ENCODE assay signal across 24 mouse cellular contexts in the genomic region with DNA sequence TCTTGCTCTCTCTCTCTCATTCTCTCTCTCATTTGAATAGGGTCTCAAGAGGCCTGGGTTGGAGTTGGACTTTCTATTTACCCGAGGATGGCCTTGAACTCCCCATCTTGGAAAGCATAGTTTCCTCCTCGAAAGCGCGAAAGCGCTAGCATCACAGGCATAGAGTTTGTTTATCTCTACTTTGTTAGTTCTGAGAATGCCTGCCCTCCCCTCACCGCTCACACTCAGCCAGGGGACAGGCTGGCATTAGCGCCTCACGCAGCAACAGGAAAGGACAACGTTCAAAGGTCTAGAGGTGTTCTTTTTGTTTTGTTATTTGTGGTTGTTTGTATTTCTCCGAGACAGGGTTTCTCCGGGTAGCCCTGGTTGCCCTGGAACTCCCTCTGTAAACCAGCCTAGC. TPM values are rescaled to one million over a fixed set of nuclear protein-coding genes. Genes with fewer than 3 reads are reported as not detected.
A peak's percentile ranks its signal among the peaks of the same experiment; 100 is the strongest.
DNase-seq lines count a peak whose midpoint lies in the region; ATAC-seq and TF ChIP-seq lines count a peak whose summit lies in the region.
"Had no signal": no experiment of that assay in that cellular context is flagged by ENCODE, and none has a peak within 500 bp of the region (broad histone marks: within the 10 kb centered on the region; RNA-seq: fewer than 3 reads in every experiment).

No protein-coding gene starts in this region.

- TF ChIP-seq POLR2A in heart, adult 2 months (IDR thresholded peaks at IDR 0.05; ENCODE audit: insufficient read depth, low read depth, low read length): no peak
- no peak for TF ChIP-seq POLR2A in kidney, adult 2 months (IDR thresholded peaks at IDR 0.05; ENCODE audit: low read depth, low read length)
- no peak for TF ChIP-seq POLR2A in lung, adult 2 months (IDR thresholded peaks at IDR 0.05; ENCODE audit: borderline replicate concordance, extremely low read depth, low read depth, low read length)

- ATAC-seq in lung, embryonic 16.5 days (ENCODE audit: low read depth): no peak
- ATAC-seq: forebrain, embryonic 13.5 days; inflammation-experienced regulatory T-cells, adult 6 months had no signal

- peaks cover 46% of the 10 kb centered on the region for H3K36me3 ChIP-seq in heart, adult 2 months (ENCODE audit: control insufficient read depth, insufficient read depth, low read length)
- no peaks in the 10 kb centered on the region; the same call in 1 of the 2 replicates for H3K36me3 ChIP-seq in heart, embryonic 10.5 days
- no peaks in the 10 kb centered on the region for H3K36me3 ChIP-seq in kidney, adult 2 months (ENCODE audit: control insufficient read depth, insufficient read depth, low read length)
- no peaks in the 10 kb centered on the region for H3K36me3 ChIP-seq in lung, embryonic 16.5 days (ENCODE audit: control insufficient read depth, insufficient read depth, low read length)
- H3K36me3 ChIP-seq: G1E; hindbrain, embryonic 12.5 days; kidney, embryonic 15.5 days; limb, embryonic 13.5 days; stomach, embryonic 15.5 days had no signal

- no peaks in the 10 kb centered on the region for H3K9me3 ChIP-seq in heart, embryonic 10.5 days
- no peaks in the 10 kb centered on the region for H3K9me3 ChIP-seq in lung, embryonic 16.5 days (ENCODE audit: control insufficient read depth, low read length)
- H3K9me3 ChIP-seq: forebrain, embryonic 13.5 days; G1E; hindbrain, embryonic 12.5 days; kidney, embryonic 15.5 days; limb, embryonic 13.5 days; stomach, embryonic 15.5 days had no signal

- intact Hi-C loops in heart, adult 2 months (cut with DNase I): no loop called here

- no peaks in the 10 kb centered on the region for H3K27me3 ChIP-seq in heart, adult 2 months (ENCODE audit: control insufficient read depth, insufficient read depth, low read length)
- H3K27me3 ChIP-seq in heart, embryonic 10.5 days (ENCODE audit: insufficient read depth, poor library complexity, severe bottlenecking): no peaks in the 10 kb centered on the region
- no peaks in the 10 kb centered on the region for H3K27me3 ChIP-seq in kidney, adult 2 months (replicated peaks; ENCODE audit: control insufficient read depth, insufficient read depth, low read length)
- H3K27me3 ChIP-seq in lung, embryonic 16.5 days (ENCODE audit: control insufficient read depth, insufficient read depth, low read depth, low read length): no peaks in the 10 kb centered on the region
- H3K27me3 ChIP-seq: forebrain, embryonic 13.5 days; hindbrain, embryonic 12.5 days; kidney, embryonic 15.5 days; limb, embryonic 13.5 days; stomach, embryonic 15.5 days had no signal

- TF ChIP-seq EP300 in heart, adult 2 months (IDR thresholded peaks at IDR 0.05; ENCODE audit: insufficient read depth, low read depth, low read length): no peak

- no peak overlapping the region for H3K4me2 ChIP-seq in lung, embryonic 16.5 days (ENCODE audit: low read depth, low read length)
- H3K4me2 ChIP-seq: forebrain, embryonic 13.5 days; hindbrain, embryonic 12.5 days; kidney, embryonic 15.5 days; limb, embryonic 13.5 days; stomach, embryonic 15.5 days had no signal

- no peak for DNase-seq in heart, adult 2 months
- no peak for DNase-seq in heart, embryonic 10.5 days (ENCODE audit: low spot score)
- peak; percentile 42 for DNase-seq in kidney, adult 2 months
- no peak for DNase-seq in kidney, postnatal 10 days
- DNase-seq in lung, adult 2 months: no peak
- no peak for DNase-seq in cerebellum, adult 9-11 months
- DNase-seq: adrenal gland, adult 8-10 months; cerebellum, adult 8-10 months; cerebellum, postnatal 36 days; gastrocnemius, postnatal 36 days; kidney, adult 11 months; kidney, postnatal 36 days; midbrain, embryonic 14.5 days had no signal

- no peak for TF ChIP-seq CTCF in heart, adult 2 months (IDR thresholded peaks at IDR 0.05)
- no peak for TF ChIP-seq CTCF in kidney, adult 2 months (conservative IDR thresholded peaks at IDR 0.05; ENCODE audit: insufficient read depth, insufficient read length, low read depth, low read length)
- no peak for TF ChIP-seq CTCF in lung, adult 2 months (IDR thresholded peaks at IDR 0.05; ENCODE audit: insufficient read depth, low read length)

- 63% methylated on average over 11 of the region's 11 CpGs for WGBS in heart, adult 2 months
- WGBS in heart, embryonic 10.5 days: 79% methylated on average over 11 of the region's 11 CpGs
- 65% methylated on average over 11 of the region's 11 CpGs for whole genome bisulfite sequencing in kidney, adult 2 months
- WGBS in lung, embryonic 16.5 days: 57% methylated on average over 11 of the region's 11 CpGs
- WGBS in lung, adult 2 months: 48% methylated on average over 11 of the region's 11 CpGs

- peaks cover 31% of the 10 kb centered on the region for H3K4me1 ChIP-seq in heart, adult 2 months (ENCODE audit: control insufficient read depth, insufficient read depth, low read length)
- peaks cover 37% of the 10 kb centered on the region for H3K4me1 ChIP-seq in heart, embryonic 10.5 days
- H3K4me1 ChIP-seq in kidney, adult 2 months (ENCODE audit: control insufficient read depth, insufficient read depth, low read length): no peaks in the 10 kb centered on the region
- H3K4me1 ChIP-seq in lung, embryonic 16.5 days (replicated peaks; ENCODE audit: control insufficient read depth, insufficient read depth, low read length): peaks cover 26% of the 10 kb centered on the region
- peaks cover 43% of the 10 kb centered on the region for H3K4me1 ChIP-seq in lung, adult 2 months (ENCODE audit: control insufficient read depth, insufficient read depth, low read length)
- H3K4me1 ChIP-seq in brown adipose tissue, adult 24 weeks (ENCODE audit: control insufficient read depth, insufficient read depth, insufficient read length, low read length): peaks cover 40% of the 10 kb centered on the region

- H3K9ac ChIP-seq in heart, adult 2 months (ENCODE audit: low read depth, low read length): no peak overlapping the region
- no peak overlapping the region for H3K9ac ChIP-seq in lung, embryonic 16.5 days (ENCODE audit: low read length)
- H3K9ac ChIP-seq: forebrain, embryonic 13.5 days; hindbrain, embryonic 12.5 days; kidney, embryonic 15.5 days; limb, embryonic 13.5 days; liver, embryonic 14.5 days; stomach, embryonic 15.5 days had no signal

- no peaks in the 10 kb centered on the region for H3K79me2 ChIP-seq in heart, adult 2 months (replicated peaks; ENCODE audit: control insufficient read depth, insufficient read depth, low read length)

- H3K4me3 ChIP-seq in heart, adult 2 months: no peak overlapping the region
- H3K4me3 ChIP-seq in heart, embryonic 10.5 days: no peak overlapping the region
- H3K4me3 ChIP-seq in kidney, adult 2 months (ENCODE audit: insufficient read depth, low read depth, low read length): no peak overlapping the region
- no peak overlapping the region for H3K4me3 ChIP-seq in lung, embryonic 16.5 days (ENCODE audit: low read length)
- no peak overlapping the region for H3K4me3 ChIP-seq in lung, adult 2 months (replicated peaks; ENCODE audit: extremely low read depth, low read depth, low read length)
- H3K4me3 ChIP-seq in brown adipose tissue, adult 24 weeks (ENCODE audit: insufficient read depth, low read depth, low read length): no peak overlapping the region
- H3K4me3 ChIP-seq: forebrain, embryonic 13.5 days; hindbrain, embryonic 12.5 days; kidney, embryonic 15.5 days; layer of hippocampus, adult 2 months; limb, embryonic 13.5 days; stomach, embryonic 15.5 days had no signal

- H3K27ac ChIP-seq in heart, adult 2 months: peak overlapping the region; percentile 73
- H3K27ac ChIP-seq in heart, embryonic 10.5 days: no peak overlapping the region
- H3K27ac ChIP-seq in kidney, adult 2 months (ENCODE audit: insufficient read depth, low read depth, low read length): no peak overlapping the region
- H3K27ac ChIP-seq in lung, embryonic 16.5 days (ENCODE audit: low read length): peak overlapping the region; percentile 55; the same call in 1 of the 2 replicates
- H3K27ac ChIP-seq in brown adipose tissue, adult 24 weeks (replicated peaks; ENCODE audit: low read depth, low read length): peak overlapping the region; percentile 57
- H3K27ac ChIP-seq: forebrain, embryonic 13.5 days; hindbrain, embryonic 12.5 days; kidney, embryonic 15.5 days; layer of hippocampus, adult 2 months; limb, embryonic 13.5 days; liver, embryonic 14.5 days; stomach, embryonic 15.5 days had no signal

RNA-seq across cellular contexts. Expression of gene Tex2, which starts 54.6 kb away (rescaled TPM):
- 10 to 100 TPM; 42.5 to 46.8 TPM for total RNA-seq in heart, adult 2 months (2021)
- 17.2 and 27.1 TPM in 2 replicates for polyA plus RNA-seq in heart, adult 2 months (2012; rRNA removed)
- 12.5 and 17.9 TPM in 2 replicates for polyA plus RNA-seq in heart, embryonic 10.5 days (2016; fragmentation: Nextera tagmentation; extraction: Ambion mirVana)
- 33.0 and 37.2 TPM in 2 replicates for polyA plus RNA-seq in kidney, adult 2 months (2012; rRNA removed)
- polyA plus RNA-seq in lung, embryonic 16.5 days (2015; fragmentation: Nextera tagmentation; extraction: Ambion mirVana): 10.4 and 11.5 TPM in 2 replicates
- 12.6 and 15.1 TPM in 2 replicates for polyA plus RNA-seq in lung, adult 2 months (2012; rRNA removed)
- 32.8 and 33.5 TPM in 2 replicates for polyA plus RNA-seq in brown adipose tissue, adult 24 weeks (2012; ENCODE audit: insufficient read depth, insufficient read length, missing spikeins)

Comparison
In these comparisons a context has a peak if more than half of its experiments do, and no peak if none do; other contexts are left out.
1. H3K27ac ChIP-seq: peak in heart, adult 2 months (single experiment), lung, embryonic 16.5 days (single experiment) and brown adipose tissue, adult 24 weeks (single experiment); none in heart, embryonic 10.5 days (single experiment) and kidney, adult 2 months (single experiment).